Mouse (Mus musculus) heart, adult 2 months (tissue): ENCODE results near the gene C1galt1. TPM values are rescaled to one million over a fixed set of nuclear protein-coding genes. Genes with fewer than 3 reads are reported as not detected.

ENCODE experiments used
- DNase-seq, 2 experiments: peaks; one replicate each; pipeline ENCODE4 v3.0.0; 2021
- H3K27ac ChIP-seq: fragments of 200-600 bp; 2 replicates; pipeline ENCODE4 v1.8.1; 2022
- H3K27me3 ChIP-seq: fragments of 200-500 bp; 2 replicates; pipeline ENCODE4 v1.6.1; 2012; ENCODE audit warnings: mild to moderate bottlenecking, low read length, inconsistent platforms, mixed read lengths; ENCODE audit not compliant: control insufficient read depth, insufficient read depth
- H3K36me3 ChIP-seq: fragments of 200-500 bp; 2 replicates; pipeline ENCODE4 v1.6.1; 2012; ENCODE audit warnings: low read length, inconsistent platforms; ENCODE audit not compliant: control insufficient read depth, insufficient read depth
- H3K4me1 ChIP-seq: fragments of 200-500 bp; 2 replicates; pipeline ENCODE4 v1.6.1; 2011; ENCODE audit warnings: low read length; ENCODE audit not compliant: control insufficient read depth, insufficient read depth
- H3K4me3 ChIP-seq: fragments of 200-600 bp; 2 replicates; pipeline ENCODE4 v1.8.1; 2022
- H3K79me2 ChIP-seq: fragments of 200-500 bp; replicated peaks from 2 replicates; pipeline ENCODE4 v1.6.1; 2012; ENCODE audit warnings: mild to moderate bottlenecking, inconsistent platforms, low read length, moderate library complexity, mixed read lengths; ENCODE audit not compliant: control insufficient read depth, insufficient read depth
- H3K9ac ChIP-seq: fragments of 200-500 bp; 2 replicates; pipeline ENCODE4 v1.6.1; 2012; ENCODE audit warnings: low read depth, mild to moderate bottlenecking, control low read depth, inconsistent platforms, low read length, mixed read lengths
- CTCF ChIP-seq: fragments of 200-600 bp; IDR thresholded peaks from 2 replicates; pipeline ENCODE4 v1.8.1; 2022; ENCODE audit warnings: antibody characterized with exemption, mild to moderate bottlenecking, moderate library complexity
- EP300 ChIP-seq: fragments of 200-500 bp; IDR thresholded peaks from 2 replicates; pipeline ENCODE4 v1.6.1; 2011; ENCODE audit warnings: low read depth, low read length, control low read depth; ENCODE audit not compliant: insufficient read depth
- POLR2A ChIP-seq: fragments of 200-500 bp; IDR thresholded peaks from 2 replicates; pipeline ENCODE4 v1.6.1; 2011; ENCODE audit warnings: mild to moderate bottlenecking, low read depth, low read length, control low read depth; ENCODE audit not compliant: insufficient read depth
- WGBS: fragments of 180-500 bp; shearing (Covaris S2); methylation state at CpG from one replicate; pipeline ENCODE4 v1.1.7; 2018; 5-methylcytosine and 5-hydroxymethylcytosine counted together
- intact Hi-C: fragments of 180-260 bp; cut with DNase I; formaldehyde crosslinking; loops from one replicate; pipeline ENCODE4 v1.15.1; 2025
- long read RNA-seq: library from polyadenylated mRNA; stranded (forward); transcript quantifications from one replicate; pipeline ENCODE4 v2.0.0, GENCODE M21; 2021
- polyA plus RNA-seq: library from polyadenylated mRNA; depleted of rRNA; stranded (reverse); fragments of >200 nt; gene quantifications from 2 replicates; pipeline ENCODE4 v1.2.3, GENCODE M21; 2012; rRNA removed
- total RNA-seq, 2 experiments: library from RNA; stranded (reverse); gene quantifications; 2 replicates each; pipeline ENCODE4 v1.2.3; 2021

C1galt1 gene
- total RNA-seq: 10 to 100 TPM; 13.3 to 15.1 TPM
- 2.6 and 6.3 TPM in 2 replicates for polyA plus RNA-seq
- long read RNA-seq, full-length matches to known transcripts: 7 of 10 reads
- long read RNA-seq, partial matches to known transcripts: 0 of 10 reads
- long read RNA-seq, other reads (novel, unspliced or antisense): 3 of 10 reads

GRCm38 (mm10) chr6:7844802-7845679, at the start of gene C1galt1:
C1galt1 (plus strand) TSS chr6:7844842.
- H3K79me2 ChIP-seq: no peaks in the 10 kb centered on the region
- intact Hi-C loops: loop anchor here (2.0 to 5.0 kb wide), 3 partner anchors 137 to 364 kb away; partner anchors contain the start of gene Mios
- H3K9ac ChIP-seq: peak within 1 kb of the TSS; percentile 95
- under 1% methylated on average over 61 of the region's 93 CpGs for WGBS
- peaks cover 8% of the 10 kb centered on the region for H3K36me3 ChIP-seq
- peak within 1 kb of the TSS; percentile 78 for H3K4me3 ChIP-seq
- H3K27me3 ChIP-seq: no peaks in the 10 kb centered on the region
- peak within 1 kb of the TSS; percentile 92 for H3K27ac ChIP-seq
- DNase-seq: peak in 1 of 2 experiments; percentile 77
- H3K4me1 ChIP-seq: peaks cover 8% of the 10 kb centered on the region
- TF ChIP-seq POLR2A: no peak
- TF ChIP-seq EP300: no peak
- TF ChIP-seq CTCF: no peak

- TF ChIP-seq EP300: no peak
- no peak overlapping the region for H3K9ac ChIP-seq
Observed at GRCm38 (mm10) chr6:7799969-7800368, 44.7 kb upstream of the C1galt1 start.

GRCm38 (mm10) chr6:7803765-7804542, 40.7 kb upstream of the C1galt1 start:
- no peak overlapping the region for H3K9ac ChIP-seq
- 58% methylated on average over 9 of the region's 9 CpGs for WGBS
- H3K79me2 ChIP-seq: no peaks in the 10 kb centered on the region
- H3K4me3 ChIP-seq: no peak overlapping the region
- intact Hi-C loops: no loop called here
- H3K4me1 ChIP-seq: no peaks in the 10 kb centered on the region
- no peak overlapping the region for H3K27ac ChIP-seq
- no peak for DNase-seq
- TF ChIP-seq CTCF (no peak), POLR2A (no peak), EP300 (no peak)
- no peaks in the 10 kb centered on the region for H3K27me3 ChIP-seq
- no peaks in the 10 kb centered on the region for H3K36me3 ChIP-seq

More at GRCm38 (mm10) chr6:7799969-7800368, 44.7 kb upstream of the C1galt1 start:
- H3K27ac ChIP-seq: no peak overlapping the region; the same call in 1 of the 2 replicates
- H3K4me3 ChIP-seq: no peak overlapping the region
- H3K27me3 ChIP-seq: no peaks in the 10 kb centered on the region
- 53% methylated on average over 6 of the region's 6 CpGs for WGBS
- no peaks in the 10 kb centered on the region for H3K36me3 ChIP-seq
- no peaks in the 10 kb centered on the region for H3K79me2 ChIP-seq
- intact Hi-C loops: no loop called here
- peak; percentile 60 to 67 for DNase-seq
- H3K4me1 ChIP-seq: no peaks in the 10 kb centered on the region

- Histone ChIP-seq H3K27ac (no peak overlapping the region), H3K36me3 (no peaks in the 10 kb centered on the region), H3K4me1 (no peaks in the 10 kb centered on the region), H3K4me3 (no peak overlapping the region), H3K79me2 (no peaks in the 10 kb centered on the region), H3K27me3 (no peaks in the 10 kb centered on the region), H3K9ac (no peak overlapping the region)
- WGBS: 22% methylated on average over 2 of the region's 2 CpGs
- intact Hi-C loops: no loop called here
- TF ChIP-seq CTCF: no peak
- TF ChIP-seq EP300: no peak
- no peak for TF ChIP-seq POLR2A
- DNase-seq: no peak
Observed at GRCm38 (mm10) chr6:7814146-7814545, 30.5 kb upstream of the C1galt1 start.

GRCm38 (mm10) chr6:7816233-7816632, 28.4 kb upstream of the C1galt1 start:
- Histone ChIP-seq H3K4me3 (no peak overlapping the region), H3K27me3 (no peaks in the 10 kb centered on the region), H3K9ac (no peak overlapping the region), H3K79me2 (no peaks in the 10 kb centered on the region), H3K27ac (no peak overlapping the region), H3K36me3 (no peaks in the 10 kb centered on the region), H3K4me1 (no peaks in the 10 kb centered on the region)
- 81% methylated on average over 5 of the region's 5 CpGs for WGBS
- intact Hi-C loops: no loop called here
- DNase-seq: no peak
- TF ChIP-seq EP300 (no peak), CTCF (no peak), POLR2A (no peak)
